Mouse (Mus musculus): ENCODE measurements around the gene Cyp4f18. TPM values are rescaled to one million over a fixed set of nuclear protein-coding genes. Genes with fewer than 3 reads are reported as not detected.
"Not testable (repeated sequence)": the region's sequence is repeated elsewhere in the genome, so short reads cannot be mapped to it uniquely, and the experiment has no call there.

Gene Cyp4f18
- polyA plus RNA-seq (2012; rRNA removed), result 0.12 and 0.25 TPM in 2 replicates

GRCm38 (mm10) chr8:72009473-72009872 lies at the start of gene Cyp4f18:
TSS of gene Cyp4f18 (minus strand) at chr8:72009626.
- no peak for DNase-seq (ENCODE audit: extremely low spot score in 1 of 2, low spot score in 1 of 2)

- DNase-seq (ENCODE audit: extremely low spot score in 1 of 2, low spot score in 1 of 2), result not testable (repeated sequence)
These were observed 48.2 kb upstream of the Cyp4f18 start for GRCm38 (mm10) chr8:72057643-72058042.

GRCm38 (mm10) chr8:72054633-72055032 lies 45.2 kb upstream of the Cyp4f18 start:
- not testable (repeated sequence) for DNase-seq (ENCODE audit: extremely low spot score in 1 of 2, low spot score in 1 of 2)

GRCm38 (mm10) chr8:72042493-72042892 lies 33.1 kb upstream of the Cyp4f18 start:
- DNase-seq (ENCODE audit: extremely low spot score in 1 of 2, low spot score in 1 of 2), result no peak

GRCm38 (mm10) chr8:72040918-72041317 lies 31.5 kb upstream of the Cyp4f18 start, which contains the start of gene Olfr372:
TSS of gene Olfr372 (plus strand) at chr8:72041218.
- not testable (repeated sequence) for DNase-seq (ENCODE audit: extremely low spot score in 1 of 2, low spot score in 1 of 2)

GRCm38 (mm10) chr8:72032926-72033325 lies 23.5 kb upstream of the Cyp4f18 start:
- peak; percentile 14 to 77 for DNase-seq (ENCODE audit: extremely low spot score in 1 of 2, low spot score in 1 of 2)

GRCm38 (mm10) chr8:72024886-72025285 lies 15.5 kb upstream of the Cyp4f18 start:
- DNase-seq (ENCODE audit: extremely low spot score in 1 of 2, low spot score in 1 of 2), result peak in 1 of 2 experiments; percentile 67

GRCm38 (mm10) chr8:72019816-72020215 lies 10.4 kb upstream of the Cyp4f18 start:
- no peak for DNase-seq (ENCODE audit: extremely low spot score in 1 of 2, low spot score in 1 of 2)

- not testable (repeated sequence) for DNase-seq (ENCODE audit: extremely low spot score in 1 of 2, low spot score in 1 of 2)
These were observed 9.6 kb upstream of the Cyp4f18 start for GRCm38 (mm10) chr8:72019022-72019421.

GRCm38 (mm10) chr8:72018141-72018540 lies 8.7 kb upstream of the Cyp4f18 start:
- DNase-seq (ENCODE audit: extremely low spot score in 1 of 2, low spot score in 1 of 2), result peak in 1 of 2 experiments; percentile 41

- not testable (repeated sequence) for DNase-seq (ENCODE audit: extremely low spot score in 1 of 2, low spot score in 1 of 2)
These were observed 7.9 kb upstream of the Cyp4f18 start for GRCm38 (mm10) chr8:72017339-72017738.

- DNase-seq (ENCODE audit: extremely low spot score in 1 of 2, low spot score in 1 of 2), result not testable (repeated sequence)
These were observed 4.2 kb upstream of the Cyp4f18 start for GRCm38 (mm10) chr8:72013506-72014228.

GRCm38 (mm10) chr8:72008134-72008641 lies 1.2 kb downstream of the Cyp4f18 start:
- DNase-seq (ENCODE audit: extremely low spot score in 1 of 2, low spot score in 1 of 2), result no peak

GRCm38 (mm10) chr8:72006763-72007162 lies 2.7 kb downstream of the Cyp4f18 start:
- DNase-seq (ENCODE audit: extremely low spot score in 1 of 2, low spot score in 1 of 2), result no peak

GRCm38 (mm10) chr8:72005912-72006311 lies 3.5 kb downstream of the Cyp4f18 start:
- no peak for DNase-seq (ENCODE audit: extremely low spot score in 1 of 2, low spot score in 1 of 2)

GRCm38 (mm10) chr8:72002942-72003341 lies 6.5 kb downstream of the Cyp4f18 start:
- DNase-seq (ENCODE audit: extremely low spot score in 1 of 2, low spot score in 1 of 2), result no peak

- no peak for DNase-seq (ENCODE audit: extremely low spot score in 1 of 2, low spot score in 1 of 2)
These were observed 9.2 kb downstream of the Cyp4f18 start for GRCm38 (mm10) chr8:72000223-72000622.

- no peak for DNase-seq (ENCODE audit: extremely low spot score in 1 of 2, low spot score in 1 of 2)
These were observed 10.0 kb downstream of the Cyp4f18 start for GRCm38 (mm10) chr8:71999434-71999833.

GRCm38 (mm10) chr8:71988867-71989599 lies 20.4 kb downstream of the Cyp4f18 start:
- DNase-seq (ENCODE audit: extremely low spot score in 1 of 2, low spot score in 1 of 2), result no peak

- peak; percentile 46 to 80 for DNase-seq (ENCODE audit: extremely low spot score in 1 of 2, low spot score in 1 of 2)
These were observed 21.1 kb downstream of the Cyp4f18 start for GRCm38 (mm10) chr8:71988110-71988866.

- DNase-seq (ENCODE audit: extremely low spot score in 1 of 2, low spot score in 1 of 2), result peak in 1 of 2 experiments; percentile 8
These were observed 24.8 kb downstream of the Cyp4f18 start for GRCm38 (mm10) chr8:71984601-71985000.
